Mouse (Mus musculus) heart, adult 9 months (tissue): ENCODE measurements at regions not wholly inside any gene's neighbourhood (a gene's known extent, or its start where the extent isn't known, plus 50 kb on each side); places are given as distances from the start of the nearest gene placed in this dataset.

ENCODE experiments used
- DNase-seq, 2 experiments: peaks; one replicate each; pipeline ENCODE4 v3.0.0; 2022; ENCODE audit warnings: low spot score in 2 of 2

GRCm38 (mm10) chr16:78019605-78020285, 281.5 kb upstream of the Cxadr start:
- DNase-seq: no peak

GRCm38 (mm10) chr16:78015401-78015800, 285.9 kb upstream of the Cxadr start:
- DNase-seq: peak; percentile 1 to 2

GRCm38 (mm10) chr16:78013049-78013819, 288.1 kb upstream of the Cxadr start:
- DNase-seq: no peak

- no peak for DNase-seq
Observed at GRCm38 (mm10) chr16:78004016-78004415, 297.3 kb upstream of the Cxadr start.

GRCm38 (mm10) chr16:77992986-77993385, 308.3 kb upstream of the Cxadr start:
- no peak for DNase-seq

- no peak for DNase-seq
Observed at GRCm38 (mm10) chr16:77989791-77990325, 311.4 kb upstream of the Cxadr start.

- DNase-seq: no peak
Observed at GRCm38 (mm10) chr16:77989139-77989538, 312.1 kb upstream of the Cxadr start.

DNA sequence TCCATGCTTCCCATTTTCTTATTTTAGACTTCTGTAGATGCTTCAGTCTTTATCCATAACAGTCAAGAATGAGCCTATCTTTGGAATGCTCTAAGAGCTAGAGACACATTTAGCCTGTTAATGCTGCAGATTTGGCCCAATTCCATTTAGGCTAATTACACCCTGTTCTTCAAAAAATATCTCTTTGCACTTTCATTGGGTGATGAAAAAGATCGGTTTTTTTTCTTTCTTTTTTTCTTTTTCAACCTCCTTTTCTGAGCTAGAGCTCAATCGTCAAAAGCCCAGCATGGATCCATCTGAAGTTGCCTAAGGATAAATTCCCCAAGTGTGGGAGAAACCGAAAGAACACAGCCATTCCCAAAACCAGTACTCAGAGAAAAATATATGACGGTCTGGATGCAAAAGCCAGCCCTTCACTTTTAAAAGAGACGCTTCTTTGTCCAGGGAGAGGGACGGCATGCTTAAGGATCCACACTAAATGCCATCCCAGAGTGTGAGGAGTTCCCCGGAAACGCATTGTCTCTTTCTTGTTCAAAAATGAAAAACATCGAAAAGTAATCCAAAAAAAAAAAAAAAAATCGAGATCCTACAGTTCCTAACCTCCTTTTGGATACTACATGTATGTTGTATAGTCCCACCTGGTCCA, 314.3 kb upstream of the Cxadr start:
- peak; percentile 3 to 7 for DNase-seq

DNA sequence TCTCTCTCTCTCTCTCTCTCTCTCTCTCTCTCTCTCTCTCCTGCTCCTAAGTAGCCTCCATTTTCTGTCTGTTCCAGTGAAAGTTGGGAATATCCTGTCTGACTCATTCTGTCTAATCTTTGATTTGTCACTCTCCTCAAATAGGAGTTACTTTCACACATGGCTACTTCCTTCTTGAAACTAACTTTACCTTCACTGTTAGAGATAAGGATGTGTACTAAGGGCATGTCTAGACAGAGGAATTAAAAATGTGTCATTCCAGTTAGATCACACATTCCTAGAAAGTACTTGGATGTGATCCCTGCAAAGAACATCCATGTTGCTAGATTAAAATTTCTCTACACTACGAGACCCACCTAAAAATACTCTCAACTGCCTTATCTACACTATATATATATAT, 346.9 kb upstream of the Gm11146 start:
- DNase-seq: no peak

DNA sequence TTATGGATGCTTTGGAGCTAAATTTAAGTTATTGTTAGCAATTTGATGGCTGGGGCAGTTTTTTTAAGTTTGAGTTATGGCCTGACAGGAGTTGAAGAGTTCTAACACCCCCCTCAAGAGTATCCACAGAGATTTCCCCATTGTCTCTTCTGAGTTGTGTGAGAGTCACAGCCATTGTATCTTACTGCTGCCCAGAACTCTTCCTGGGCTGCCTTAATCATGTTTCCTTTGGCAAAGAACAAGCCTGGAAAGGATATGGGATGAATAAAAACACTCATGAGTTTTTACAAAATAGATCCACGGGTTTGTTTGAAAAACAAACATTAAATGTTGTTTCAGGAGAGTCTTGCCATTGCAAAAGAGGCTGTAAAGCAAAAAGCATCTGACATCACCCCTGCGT, 343.5 kb upstream of the Gm11146 start:
- DNase-seq: peak; percentile 6 to 18

DNA sequence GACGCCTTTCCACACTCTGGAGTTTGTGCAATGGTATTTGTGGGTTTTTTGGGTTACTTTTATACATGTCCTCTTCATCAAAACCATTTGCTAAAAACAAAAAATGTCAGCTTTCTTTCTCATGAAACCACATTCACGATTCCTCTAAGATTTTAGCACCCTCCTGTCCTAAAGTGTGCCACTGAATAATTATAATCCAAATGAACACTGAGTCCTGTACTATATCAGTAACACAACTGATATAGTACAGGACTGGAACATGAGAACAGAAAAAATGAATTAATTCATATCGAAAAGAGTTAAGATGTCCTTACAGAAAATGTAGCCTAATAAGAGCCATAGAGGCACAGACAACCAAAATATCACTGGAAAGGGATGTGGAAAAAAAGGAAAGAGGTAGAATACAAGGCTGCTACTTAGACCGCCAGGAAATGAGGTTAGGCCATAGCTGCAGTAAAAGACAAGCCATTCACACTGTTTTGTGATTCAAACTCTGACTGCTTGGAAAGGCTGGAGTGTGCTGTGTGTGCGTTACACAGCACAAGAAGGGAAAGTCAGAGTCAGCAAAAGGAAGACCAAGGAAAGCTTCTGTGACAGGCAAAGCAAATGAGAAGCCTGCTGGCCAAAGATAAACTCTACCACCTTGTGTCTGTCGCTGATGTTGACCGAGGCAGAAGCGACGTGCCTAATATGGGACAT, 329.3 kb upstream of the Gm11146 start:
- no peak for DNase-seq

GRCm38 (mm10) chr16:77914160-77915070, 312.5 kb upstream of the Gm11146 start:
- no peak for DNase-seq

GRCm38 (mm10) chr16:77894247-77894646, 292.4 kb upstream of the Gm11146 start:
- no peak for DNase-seq

- DNase-seq: no peak
Observed at GRCm38 (mm10) chr16:77893690-77894089, 291.8 kb upstream of the Gm11146 start.

- no peak for DNase-seq
Observed at GRCm38 (mm10) chr16:77892731-77893130, 290.8 kb upstream of the Gm11146 start.

- no peak for DNase-seq
Observed at GRCm38 (mm10) chr16:77889348-77889747, 287.5 kb upstream of the Gm11146 start.

GRCm38 (mm10) chr16:77885060-77885679, 283.3 kb upstream of the Gm11146 start:
- DNase-seq: no peak

- no peak for DNase-seq
Observed at GRCm38 (mm10) chr16:77884495-77884894, 282.6 kb upstream of the Gm11146 start.

- peak; percentile 10 to 21 for DNase-seq
Observed at GRCm38 (mm10) chr16:77877006-77877405, 275.1 kb upstream of the Gm11146 start.

DNA sequence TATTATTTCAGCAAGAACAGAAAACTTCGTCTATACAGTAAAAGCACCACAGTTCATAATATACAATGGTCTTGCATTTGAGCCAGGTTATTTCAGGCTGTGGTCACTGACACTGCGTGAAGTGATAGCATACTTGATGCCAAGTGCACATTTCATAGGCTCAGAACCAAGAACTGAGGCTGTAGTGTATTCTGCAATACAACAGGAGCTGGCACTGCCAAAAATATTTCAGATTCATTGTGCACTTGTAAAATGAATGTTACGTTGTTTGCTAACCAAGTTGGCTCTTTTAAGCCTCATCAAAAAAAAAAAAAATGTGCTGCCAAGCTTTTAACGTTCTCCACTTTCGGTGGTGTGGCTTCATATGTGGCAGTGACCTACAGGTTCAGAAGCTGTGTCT, 261.4 kb upstream of the Gm11146 start:
- DNase-seq: no peak
